17 mouse cellular contexts compared by ENCODE assay signal in the genomic region with DNA sequence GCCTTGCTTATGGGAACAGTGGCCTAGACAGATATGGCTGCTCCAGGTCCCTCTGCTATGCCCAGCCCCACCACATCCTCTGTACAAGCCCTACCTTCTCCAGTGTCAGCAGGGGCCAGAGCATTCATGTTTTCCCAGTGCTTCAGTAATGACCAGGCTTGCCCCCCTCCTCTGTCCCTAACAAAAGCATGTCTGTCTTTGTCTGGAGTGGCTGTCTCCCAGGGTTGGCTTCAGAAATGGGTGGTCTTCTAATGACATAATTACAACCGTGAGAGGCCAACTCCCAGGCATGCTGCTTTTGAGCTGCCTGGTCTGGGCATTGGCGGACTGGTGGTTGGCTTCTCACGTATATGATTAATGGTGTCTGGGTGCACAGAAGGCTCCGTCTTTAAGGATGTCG. TPM values are rescaled to one million over a fixed set of nuclear protein-coding genes. Genes with fewer than 3 reads are reported as not detected.
DNase-seq lines count a peak whose midpoint lies in the region; ATAC-seq and TF ChIP-seq lines count a peak whose summit lies in the region.
"Had no signal": no experiment of that assay in that cellular context is flagged by ENCODE, and none has a peak within 500 bp of the region (broad histone marks: within the 10 kb centered on the region; RNA-seq: fewer than 3 reads in every experiment).

No protein-coding gene starts in this region.

- H3K27me3 ChIP-seq in forebrain, embryonic 10.5 days (ENCODE audit: poor library complexity, severe bottlenecking), result no peaks in the 10 kb centered on the region
- H3K27me3 ChIP-seq in forebrain, postnatal 0 days (ENCODE audit: insufficient read depth, low read length), result no peaks in the 10 kb centered on the region
- H3K27me3 ChIP-seq in embryonic facial prominence, embryonic 15.5 days, result no peaks in the 10 kb centered on the region
- H3K27me3 ChIP-seq: forebrain, embryonic 13.5 days; forebrain, embryonic 15.5 days had no signal

- no peak overlapping the region for H3K4me3 ChIP-seq in forebrain, embryonic 10.5 days
- no peak overlapping the region for H3K4me3 ChIP-seq in forebrain, postnatal 0 days (ENCODE audit: low read depth, low read length)
- no peak overlapping the region for H3K4me3 ChIP-seq in embryonic facial prominence, embryonic 15.5 days (replicated peaks)
- H3K4me3 ChIP-seq: erythroblast, embryonic 14.5 days; forebrain, embryonic 13.5 days; forebrain, embryonic 15.5 days had no signal

- no peaks in the 10 kb centered on the region for H3K9me3 ChIP-seq in forebrain, embryonic 10.5 days
- no peaks in the 10 kb centered on the region for H3K9me3 ChIP-seq in forebrain, postnatal 0 days (ENCODE audit: low read length)
- no peaks in the 10 kb centered on the region for H3K9me3 ChIP-seq in embryonic facial prominence, embryonic 15.5 days (replicated peaks)
- H3K9me3 ChIP-seq: forebrain, embryonic 13.5 days; forebrain, embryonic 15.5 days had no signal

- ATAC-seq in forebrain, postnatal 0 days, result no peak
- ATAC-seq in embryonic facial prominence, embryonic 15.5 days (ENCODE audit: insufficient number of reproducible peaks, low FRiP score, low TSS enrichment, low read depth), result peak; percentile 17; the same call in 1 of the 2 replicates
- no peak for ATAC-seq in monocyte, adult 5-6 weeks (replicated peaks; ENCODE audit: insufficient number of reproducible peaks, low FRiP score, low TSS enrichment, poor library complexity, severe bottlenecking)
- ATAC-seq: forebrain, embryonic 13.5 days; forebrain, embryonic 15.5 days had no signal

- H3K27ac ChIP-seq in forebrain, embryonic 10.5 days, result peak overlapping the region; percentile 22; the same call in 1 of the 2 replicates
- H3K27ac ChIP-seq in forebrain, postnatal 0 days (ENCODE audit: low read depth, low read length), result no peak overlapping the region
- H3K27ac ChIP-seq in embryonic facial prominence, embryonic 15.5 days (replicated peaks), result no peak overlapping the region
- H3K27ac ChIP-seq: forebrain, embryonic 13.5 days; forebrain, embryonic 15.5 days had no signal

- no peak for TF ChIP-seq CTCF in forebrain, postnatal 0 days (IDR thresholded peaks at IDR 0.05; ENCODE audit: low read depth)

- no peak for DNase-seq in forebrain, embryonic 10.5 days (ENCODE audit: extremely low spot score, low spot score)
- no peak for DNase-seq in forebrain, postnatal 0 days
- peak; percentile 39 for DNase-seq in mesoderm, embryonic 11.5 days (ENCODE audit: low read depth, low spot score)
- peak; percentile 88 for DNase-seq in retina, postnatal 1 day
- no peak for DNase-seq in frontal cortex, postnatal 25 days (ENCODE audit: low spot score in 2 of 2)
- DNase-seq: adrenal gland, adult 2 months; adrenal gland, postnatal 10 days; adrenal gland, postnatal 25 days; cerebellum, adult 2 months; cerebellum, adult 9-10 months; cerebellum, postnatal 10 days; cerebellum, postnatal 25 days had no signal

- peaks cover 55% of the 10 kb centered on the region for H3K4me1 ChIP-seq in forebrain, embryonic 10.5 days
- no peaks in the 10 kb centered on the region for H3K4me1 ChIP-seq in forebrain, postnatal 0 days (ENCODE audit: insufficient read depth)
- H3K4me1 ChIP-seq in embryonic facial prominence, embryonic 15.5 days, result peaks cover 33% of the 10 kb centered on the region

- H3K36me3 ChIP-seq in forebrain, embryonic 10.5 days (replicated peaks), result no peaks in the 10 kb centered on the region
- H3K36me3 ChIP-seq in forebrain, postnatal 0 days (ENCODE audit: insufficient read depth), result no peaks in the 10 kb centered on the region
- H3K36me3 ChIP-seq in embryonic facial prominence, embryonic 15.5 days, result no peaks in the 10 kb centered on the region
- H3K36me3 ChIP-seq: forebrain, embryonic 15.5 days had no signal

- WGBS in forebrain, embryonic 10.5 days, result 79% methylated on average over 5 of the region's 5 CpGs
- 66% methylated on average over 5 of the region's 5 CpGs for WGBS in forebrain, postnatal 0 days
- 54% methylated on average over 5 of the region's 5 CpGs for WGBS in embryonic facial prominence, embryonic 15.5 days

- no peak overlapping the region for H3K4me2 ChIP-seq in forebrain, postnatal 0 days (ENCODE audit: low read depth)
- H3K4me2 ChIP-seq in embryonic facial prominence, embryonic 15.5 days (replicated peaks), result no peak overlapping the region
- H3K4me2 ChIP-seq: forebrain, embryonic 13.5 days; forebrain, embryonic 15.5 days had no signal

- H3K9ac ChIP-seq in forebrain, postnatal 0 days, result no peak overlapping the region
- no peak overlapping the region for H3K9ac ChIP-seq in embryonic facial prominence, embryonic 15.5 days
- H3K9ac ChIP-seq: forebrain, embryonic 13.5 days; forebrain, embryonic 15.5 days had no signal

RNA-seq across cellular contexts. Expression of gene Megf6, which starts 31.0 kb away (rescaled TPM):
- 26.4 and 28.0 TPM in 2 replicates for polyA plus RNA-seq in forebrain, embryonic 10.5 days (2016; fragmentation: Nextera tagmentation; extraction: Ambion mirVana)
- total RNA-seq in forebrain, postnatal 0 days (2014; rRNA removed), result 22.2 and 36.5 TPM in 2 replicates
- polyA plus RNA-seq in forebrain, postnatal 0 days (2015; fragmentation: Nextera tagmentation; extraction: Ambion mirVana), result 5.6 and 7.7 TPM in 2 replicates
- 146 and 154 TPM in 2 replicates for polyA plus RNA-seq in embryonic facial prominence, embryonic 15.5 days (2015; fragmentation: Nextera tagmentation; extraction: Ambion mirVana)
- total RNA-seq in monocyte, adult 5-6 weeks (2017), result not detected in 3 replicates

RNA-seq across cellular contexts. Expression of gene Tprgl, which starts 41.0 kb away (rescaled TPM):
- 104 and 106 TPM in 2 replicates for polyA plus RNA-seq in forebrain, embryonic 10.5 days (2016; fragmentation: Nextera tagmentation; extraction: Ambion mirVana)
- total RNA-seq in forebrain, postnatal 0 days (2014; rRNA removed), result 185 and 202 TPM in 2 replicates
- 223 and 224 TPM in 2 replicates for polyA plus RNA-seq in forebrain, postnatal 0 days (2015; fragmentation: Nextera tagmentation; extraction: Ambion mirVana)
- 154 and 159 TPM in 2 replicates for polyA plus RNA-seq in embryonic facial prominence, embryonic 15.5 days (2015; fragmentation: Nextera tagmentation; extraction: Ambion mirVana)
- 73.1 to 107 TPM (median 99.0 TPM) in 3 replicates for total RNA-seq in monocyte, adult 5-6 weeks (2017)

RNA-seq across cellular contexts. Expression of gene Wrap73, which starts 59.3 kb away (rescaled TPM):
- 47.5 and 50.3 TPM in 2 replicates for polyA plus RNA-seq in forebrain, embryonic 10.5 days (2016; fragmentation: Nextera tagmentation; extraction: Ambion mirVana)
- 44.1 and 44.4 TPM in 2 replicates for total RNA-seq in forebrain, postnatal 0 days (2014; rRNA removed)
- 37.6 and 42.7 TPM in 2 replicates for polyA plus RNA-seq in forebrain, postnatal 0 days (2015; fragmentation: Nextera tagmentation; extraction: Ambion mirVana)
- 44.1 and 44.6 TPM in 2 replicates for polyA plus RNA-seq in embryonic facial prominence, embryonic 15.5 days (2015; fragmentation: Nextera tagmentation; extraction: Ambion mirVana)
- total RNA-seq in monocyte, adult 5-6 weeks (2017), result 8.2 to 15.0 TPM (median 14.1 TPM) in 3 replicates

Comparison
In these comparisons a context has a peak if more than half of its experiments do, and no peak if none do; other contexts are left out.
1. DNase-seq: peak in mesoderm, embryonic 11.5 days (single experiment) and retina, postnatal 1 day (single experiment); none in forebrain, embryonic 10.5 days (single experiment), forebrain, postnatal 0 days (single experiment) and frontal cortex, postnatal 25 days (0 of 2).